Mouse (Mus musculus) ES-Bruce4 (cell line): ENCODE results near the gene Ift57.

Source experiments
- CTCF ChIP-seq: IDR thresholded peaks from one replicate; pipeline ENCODE4 v1.8.1; 2011; ENCODE audit warnings: low read depth, low read length
- EP300 ChIP-seq: IDR thresholded peaks from 2 replicates; pipeline ENCODE4 v1.6.1; 2011; ENCODE audit warnings: low read depth, low read length; ENCODE audit not compliant: insufficient read depth
- POLR2A ChIP-seq: IDR thresholded peaks from one replicate; pipeline ENCODE4 v1.8.1; 2011; ENCODE audit warnings: low read length; ENCODE audit not compliant: insufficient read depth

- TF ChIP-seq CTCF, result no peak
- TF ChIP-seq POLR2A, result no peak
- no peak for TF ChIP-seq EP300
Observed at GRCm38 (mm10) chr16:49724931-49725330, 25.9 kb downstream of the Ift57 start.
